Mouse (Mus musculus) olfactory bulb, adult 2 months (tissue): Measurements from ENCODE around the gene Unc119.

Experiments
- CTCF ChIP-seq: fragments of 200-500 bp; IDR thresholded peaks from 2 replicates; pipeline ENCODE4 v1.5.1; 2012; ENCODE audit warnings: low read depth, mild to moderate bottlenecking, low read length, moderate library complexity; ENCODE audit not compliant: insufficient read depth
- POLR2A ChIP-seq: fragments of 200-500 bp; IDR thresholded peaks from 2 replicates; pipeline ENCODE4 v1.6.1; 2012; ENCODE audit warnings: mild to moderate bottlenecking, low read depth, low read length, moderate library complexity; ENCODE audit not compliant: insufficient read depth

GRCm38 (mm10) chr11:78300917-78301316, 42.4 kb upstream of the Unc119 start:
- TF ChIP-seq CTCF = no peak
- no peak for TF ChIP-seq POLR2A
